Mouse (Mus musculus) limb, embryonic 14.5 days (tissue): ENCODE data around the gene Trip10. TPM values are rescaled to one million over a fixed set of nuclear protein-coding genes. Genes with fewer than 3 reads are reported as not detected.

ENCODE experiments used
- ATAC-seq: fragments of 200-750 bp; cut with Nextera tagmentation; 2 replicates; pipeline ENCODE4 v1.8.0; 2017; ENCODE audit warnings: low read depth, moderate number of reproducible peaks, moderate TSS enrichment; ENCODE audit not compliant: low FRiP score
- DNase-seq: peaks from one replicate; pipeline ENCODE4 v3.0.0-alpha.2; 2015; ENCODE audit warnings: low spot score
- H3K27ac ChIP-seq: fragments of 300-500 bp; sonication (generic); replicated peaks from 2 replicates; pipeline ENCODE4 v1.5.1; 2014; ENCODE audit warnings: low read depth, mild to moderate bottlenecking, low read length, moderate library complexity, mixed read lengths
- H3K27me3 ChIP-seq: fragments of 300-500 bp; sonication (generic); 2 replicates; pipeline ENCODE4 v1.6.1; 2014; ENCODE audit warnings: low read length, mixed read lengths; ENCODE audit not compliant: control insufficient read depth, insufficient read depth
- H3K36me3 ChIP-seq: fragments of 300-500 bp; sonication (generic); 2 replicates; pipeline ENCODE4 v1.6.1; 2014; ENCODE audit warnings: mild to moderate bottlenecking, low read length, moderate library complexity, mixed read lengths; ENCODE audit not compliant: control insufficient read depth, insufficient read depth
- H3K4me1 ChIP-seq: fragments of 300-500 bp; sonication (generic); 2 replicates; pipeline ENCODE4 v1.6.1; 2014; ENCODE audit warnings: antibody characterized with exemption, low read length, mixed read lengths; ENCODE audit not compliant: control insufficient read depth, insufficient read depth
- H3K4me2 ChIP-seq: fragments of 300-500 bp; sonication (generic); replicated peaks from 2 replicates; pipeline ENCODE4 v1.6.1; 2014; ENCODE audit warnings: low read depth, mild to moderate bottlenecking, low read length, moderate library complexity; ENCODE audit not compliant: severe bottlenecking
- H3K4me3 ChIP-seq: fragments of 300-500 bp; sonication (generic); replicated peaks from 2 replicates; pipeline ENCODE4 v1.5.1; 2014; ENCODE audit warnings: low read length
- H3K9ac ChIP-seq: fragments of 300-500 bp; sonication (generic); 2 replicates; pipeline ENCODE4 v1.6.1; 2014; ENCODE audit warnings: mild to moderate bottlenecking, low read depth, low read length, moderate library complexity; ENCODE audit not compliant: severe bottlenecking
- H3K9me3 ChIP-seq: fragments of 300-500 bp; sonication (generic); 2 replicates; pipeline ENCODE4 v1.6.1; 2016; ENCODE audit warnings: low read length; ENCODE audit not compliant: control insufficient read depth
- POLR2A ChIP-seq: fragments of 200-500 bp; IDR thresholded peaks from 2 replicates; pipeline ENCODE4 v1.8.0; 2012; ENCODE audit warnings: inconsistent platforms, mild to moderate bottlenecking, moderate library complexity, borderline replicate concordance; ENCODE audit not compliant: insufficient read depth, insufficient read length; ENCODE audit errors: extremely low read depth
- whole genome bisulfite sequencing: fragments of 180-500 bp; shearing (Covaris S2); extraction: QIAGEN DNeasy Blood & Tissue Kit; methylation state at CpG from one replicate; pipeline ENCODE4 v1.1.7; 2014; 5-methylcytosine and 5-hydroxymethylcytosine counted together
- polyA plus RNA-seq, 2 experiments: library from polyadenylated mRNA; depleted of rRNA in 1 of 2; stranded (reverse) in 1 of 2; unstranded in 1 of 2; fragments of >200 nt; fragmentation: Nextera tagmentation in 1 of 2; extraction: Ambion mirVana in 1 of 2; gene quantifications; 2 replicates each; pipeline versions ENCODE4 v1.2.1 to v1.2.3; 2012 to 2014

The Trip10 gene
- polyA plus RNA-seq, 2 experiments, result 27.1 to 46.9 TPM

- DNase-seq (peak; percentile 99), ATAC-seq (peak; percentile 93)
- TF ChIP-seq POLR2A, result peak; percentile 47; the same call in 1 of the 2 replicates
- Histone ChIP-seq H3K27ac (peak overlapping the region; percentile 96), H3K4me3 (peak overlapping the region; percentile 70), H3K27me3 (no peaks in the 10 kb centered on the region), H3K4me2 (peak overlapping the region; percentile 86), H3K9ac (peak overlapping the region; percentile 77), H3K4me1 (peaks cover 16% of the 10 kb centered on the region), H3K9me3 (no peaks in the 10 kb centered on the region), H3K36me3 (peaks cover 14% of the 10 kb centered on the region)
- WGBS, result 1% methylated on average over 45 of the region's 46 CpGs
These were observed 1.7 kb upstream of the Trip10 start for GRCm38 (mm10) chr17:57247393-57248200.

GRCm38 (mm10) chr17:57248201-57248699 is 1.0 kb upstream of the Trip10 start, which contains the start of gene Gpr108:
TSS of gene Gpr108 (minus strand) at chr17:57248446.
- WGBS, result under 1% methylated on average over 12 of the region's 12 CpGs
- peak within 1 kb of the TSS; percentile 96 for H3K27ac ChIP-seq
- H3K4me1 ChIP-seq, result peaks cover 16% of the 10 kb centered on the region
- DNase-seq, result peak; percentile 92
- 0 out of 2 replicates have a peak, but pooled peaks have one; percentile 15 for TF ChIP-seq POLR2A
- ATAC-seq, result peak; percentile 48
- H3K36me3 ChIP-seq, result peaks cover 8% of the 10 kb centered on the region; the same call in 1 of the 2 replicates
- peak within 1 kb of the TSS; percentile 77 for H3K9ac ChIP-seq
- H3K4me2 ChIP-seq, result peak within 1 kb of the TSS; percentile 86
- H3K9me3 ChIP-seq, result no peaks in the 10 kb centered on the region
- no peaks in the 10 kb centered on the region for H3K27me3 ChIP-seq
- peak within 1 kb of the TSS; percentile 70 for H3K4me3 ChIP-seq

GRCm38 (mm10) chr17:57248771-57249170 is 484 bp upstream of the Trip10 start:
- Histone ChIP-seq H3K4me2 (peak overlapping the region; percentile 86), H3K4me1 (peaks cover 16% of the 10 kb centered on the region), H3K9me3 (no peaks in the 10 kb centered on the region), H3K9ac (peak overlapping the region; percentile 21; the same call in 1 of the 2 replicates), H3K36me3 (peaks cover 13% of the 10 kb centered on the region), H3K27ac (peak overlapping the region; percentile 84), H3K27me3 (no peaks in the 10 kb centered on the region), H3K4me3 (peak overlapping the region; percentile 70)
- no peak for DNase-seq
- 9% methylated on average over 13 of the region's 13 CpGs for WGBS
- no peak for ATAC-seq
- TF ChIP-seq POLR2A, result no peak

GRCm38 (mm10) chr17:57250461-57251160 is 1.4 kb downstream of the Trip10 start:
- TF ChIP-seq POLR2A, result no peak
- Histone ChIP-seq H3K4me1 (peaks cover 16% of the 10 kb centered on the region), H3K4me2 (peak overlapping the region; percentile 86), H3K4me3 (peak overlapping the region; percentile 70), H3K27ac (no peak overlapping the region), H3K9ac (peak overlapping the region; percentile 64), H3K9me3 (no peaks in the 10 kb centered on the region), H3K27me3 (no peaks in the 10 kb centered on the region), H3K36me3 (peaks cover 23% of the 10 kb centered on the region)
- no peak for ATAC-seq
- DNase-seq, result no peak
- 2% methylated on average over 33 of the region's 33 CpGs for WGBS

GRCm38 (mm10) chr17:57251431-57251830 is 2.2 kb downstream of the Trip10 start:
- no peak overlapping the region for H3K9ac ChIP-seq
- H3K4me1 ChIP-seq, result peaks cover 15% of the 10 kb centered on the region
- no peak overlapping the region for H3K4me3 ChIP-seq
- no peak overlapping the region for H3K4me2 ChIP-seq
- 88% methylated on average over 3 of the region's 3 CpGs for WGBS
- DNase-seq (no peak), ATAC-seq (no peak)
- H3K27me3 ChIP-seq, result no peaks in the 10 kb centered on the region
- H3K9me3 ChIP-seq, result no peaks in the 10 kb centered on the region
- TF ChIP-seq POLR2A, result no peak
- H3K36me3 ChIP-seq, result peaks cover 29% of the 10 kb centered on the region
- H3K27ac ChIP-seq, result no peak overlapping the region
